Mouse (Mus musculus) naive thymus-derived CD4-positive, alpha-beta T cell, adult 2 months (primary cell): Measurements from ENCODE around the gene Tnk1.

Experiments
- DNase-seq: peaks from one replicate; pipeline ENCODE4 v3.0.0-alpha.2; 2011; ENCODE audit warnings: low read depth

Tnk1 gene

GRCm38 (mm10) chr11:69858113-69858998 lies at the start of gene Tnk1:
Tnk1 (minus strand) TSS chr11:69858730.
- no peak for DNase-seq

GRCm38 (mm10) chr11:69904311-69904710 lies 45.8 kb upstream of the Tnk1 start:
- DNase-seq: no peak

GRCm38 (mm10) chr11:69902972-69903371 lies 44.4 kb upstream of the Tnk1 start:
- DNase-seq: no peak

GRCm38 (mm10) chr11:69901993-69902392 lies 43.5 kb upstream of the Tnk1 start:
- DNase-seq: peak; percentile 49

GRCm38 (mm10) chr11:69901406-69901846 lies 42.9 kb upstream of the Tnk1 start:
- peak; percentile 93 for DNase-seq

- DNase-seq: peak; percentile 95
These were observed 42.2 kb upstream of the Tnk1 start, which contains the start of the genes 2810408A11Rik and Neurl4 for GRCm38 (mm10) chr11:69900471-69901405. 2810408A11Rik (minus strand) TSS chr11:69900987. Neurl4 (plus strand) TSS chr11:69901072.

- no peak for DNase-seq
These were observed 41.3 kb upstream of the Tnk1 start for GRCm38 (mm10) chr11:69899870-69900269.

GRCm38 (mm10) chr11:69895291-69895690 lies 36.8 kb upstream of the Tnk1 start, which contains the start of gene Acap1:
Acap1 (minus strand) TSS chr11:69895539.
- DNase-seq: peak; percentile 78

- DNase-seq: peak; percentile 85
These were observed 36.1 kb upstream of the Tnk1 start for GRCm38 (mm10) chr11:69894671-69895070.

- DNase-seq: no peak
These were observed 33.0 kb upstream of the Tnk1 start for GRCm38 (mm10) chr11:69891482-69891881.

GRCm38 (mm10) chr11:69886907-69887635 lies 28.5 kb upstream of the Tnk1 start:
- no peak for DNase-seq

GRCm38 (mm10) chr11:69884663-69885062 lies 26.1 kb upstream of the Tnk1 start:
- no peak for DNase-seq

- no peak for DNase-seq
These were observed 25.7 kb upstream of the Tnk1 start for GRCm38 (mm10) chr11:69884240-69884639.

- no peak for DNase-seq
These were observed 25.1 kb upstream of the Tnk1 start for GRCm38 (mm10) chr11:69883527-69884151.

- DNase-seq: peak; percentile 79
These were observed 24.5 kb upstream of the Tnk1 start for GRCm38 (mm10) chr11:69883066-69883465.

- no peak for DNase-seq
These were observed 23.5 kb upstream of the Tnk1 start for GRCm38 (mm10) chr11:69881787-69882670.

- DNase-seq: peak; percentile 76
These were observed 22.5 kb upstream of the Tnk1 start, which contains the start of gene Kctd11 for GRCm38 (mm10) chr11:69880853-69881603. Kctd11 (minus strand) TSS chr11:69881406.

GRCm38 (mm10) chr11:69880506-69880852 lies 21.9 kb upstream of the Tnk1 start:
- DNase-seq: peak; percentile 80

- no peak for DNase-seq
These were observed 21.2 kb upstream of the Tnk1 start for GRCm38 (mm10) chr11:69879711-69880110.
